Mouse (Mus musculus) megakaryocyte, embryonic 14.5 days (primary cell): ENCODE results near the gene Nsd2. TPM values are rescaled to one million over a fixed set of nuclear protein-coding genes. Genes with fewer than 3 reads are reported as not detected.
"Not testable (repeated sequence)": the region's sequence is repeated elsewhere in the genome, so short reads cannot be mapped to it uniquely, and the experiment has no call there.

Experiments
- H3K27me3 ChIP-seq: replicated peaks from 2 replicates; pipeline ENCODE3; 2012; ENCODE audit warnings: inconsistent platforms
- H3K36me3 ChIP-seq: replicated peaks from 2 replicates; pipeline ENCODE3; 2012; ENCODE audit warnings: low read length, inconsistent platforms, mixed read lengths
- H3K4me1 ChIP-seq: 2 replicates; pipeline ENCODE4 v1.6.1; 2012; ENCODE audit warnings: inconsistent platforms
- H3K4me3 ChIP-seq: replicated peaks from 2 replicates; pipeline ENCODE3; 2012; ENCODE audit warnings: moderate library complexity, mild to moderate bottlenecking, inconsistent platforms
- H3K9me3 ChIP-seq: 2 replicates; pipeline ENCODE4 v1.6.1; 2012; ENCODE audit warnings: inconsistent platforms
- FLI1 ChIP-seq: IDR thresholded peaks from 2 replicates; pipeline ENCODE4 v1.6.1; 2012; ENCODE audit warnings: low read length, inconsistent platforms, mixed read lengths
- GATA1 ChIP-seq: IDR thresholded peaks from 3 replicates; pipeline ENCODE4 v1.6.1; 2012; ENCODE audit warnings: mixed read lengths, low read length, inconsistent platforms, borderline replicate concordance
- polyA plus RNA-seq: library from polyadenylated mRNA; stranded (reverse); fragments of >175 nt; gene quantifications from 2 replicates; pipeline ENCODE4 v1.2.3, GENCODE M21; 2012; ENCODE audit warnings: low replicate concordance; ENCODE audit not compliant: insufficient read depth

Nsd2 gene
- polyA plus RNA-seq, 1 experiment = 3.3 TPM

DNA sequence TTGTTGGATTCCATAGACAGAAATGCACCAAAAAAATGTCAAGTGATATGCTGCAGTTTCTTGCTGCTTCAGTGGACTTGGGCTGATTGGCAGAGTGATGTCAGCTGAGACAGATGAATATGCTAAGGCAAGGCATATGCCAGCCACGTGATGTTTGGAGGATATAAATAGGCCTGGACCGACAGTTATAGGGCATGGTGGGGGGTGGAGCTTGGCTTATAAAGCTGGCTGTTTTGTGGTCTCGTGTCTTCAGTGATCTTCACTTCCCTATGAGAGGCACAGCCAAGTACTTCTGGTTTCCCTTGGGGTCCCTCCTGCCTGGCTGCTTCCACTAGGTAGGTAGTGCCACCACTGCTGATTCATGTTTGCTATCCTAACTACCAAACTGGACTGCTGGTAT, 117.9 kb downstream of the Nsd2 start:
- TF ChIP-seq FLI1 = no peak
- TF ChIP-seq GATA1 = no peak
- peaks cover 32% of the 10 kb centered on the region for H3K9me3 ChIP-seq
- H3K27me3 ChIP-seq = no peaks in the 10 kb centered on the region
- H3K4me1 ChIP-seq = peaks cover 40% of the 10 kb centered on the region
- H3K36me3 ChIP-seq = peaks cover 28% of the 10 kb centered on the region
- no peak overlapping the region for H3K4me3 ChIP-seq

DNA sequence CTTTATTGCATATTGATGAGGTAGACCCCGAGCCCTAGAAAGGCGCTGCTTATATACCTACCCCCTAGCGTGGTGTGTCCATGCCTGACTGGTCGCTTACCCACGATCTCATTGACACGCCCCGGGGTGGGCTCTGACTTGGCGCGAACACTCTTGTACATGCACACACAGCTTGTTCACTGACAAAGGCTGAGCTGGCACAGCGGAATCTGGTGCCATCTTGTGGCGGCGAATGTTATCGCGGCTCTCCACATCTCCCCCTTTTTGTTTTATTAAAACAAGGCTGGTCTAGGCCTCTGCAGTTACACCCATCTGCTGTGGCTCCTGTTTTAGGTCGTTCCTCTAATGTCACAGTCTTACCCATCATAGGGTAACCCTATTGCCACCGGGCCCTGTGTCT, 126.5 kb downstream of the Nsd2 start:
- peaks cover 33% of the 10 kb centered on the region for H3K9me3 ChIP-seq
- not testable (repeated sequence) for H3K4me3 ChIP-seq, H3K36me3 ChIP-seq, H3K4me1 ChIP-seq, H3K27me3 ChIP-seq

Other genes starting within 250 kb of the Nsd2 start
- 54.8 and 80.4 TPM in 2 replicates for gene Fam53a, start 191.1 kb upstream of the Nsd2 start, polyA plus RNA-seq
- not detected in 2 replicates for gene Gm9903, start 190.8 kb upstream of the Nsd2 start, polyA plus RNA-seq
- gene Slbp, start 168.2 kb upstream of the Nsd2 start, polyA plus RNA-seq = 14.6 and 43.9 TPM in 2 replicates
- gene Tacc3, start 162.6 kb upstream of the Nsd2 start, polyA plus RNA-seq = 4.6 and 33.1 TPM in 2 replicates
- gene Tmem129, start 162.3 kb upstream of the Nsd2 start, polyA plus RNA-seq = 5.7 and 19.6 TPM in 2 replicates
- 0.39 and 0.68 TPM in 2 replicates for gene Fgfr3, start 99.1 kb upstream of the Nsd2 start, polyA plus RNA-seq
- 9.0 and 9.4 TPM in 2 replicates for gene Letm1, start 37.9 kb upstream of the Nsd2 start, polyA plus RNA-seq
- gene Nelfa, start 115.7 kb downstream of the Nsd2 start, polyA plus RNA-seq = 21.9 and 31.2 TPM in 2 replicates
- gene Gm1673, start 162.7 kb downstream of the Nsd2 start, polyA plus RNA-seq = 15.8 and 92.9 TPM in 2 replicates
- 0.57 and 1.3 TPM in 2 replicates for gene Nat8l, start 175.3 kb downstream of the Nsd2 start, polyA plus RNA-seq